Mouse (Mus musculus) midbrain, postnatal 0 days (tissue): ENCODE data around the gene Atp2a3. TPM values are rescaled to one million over a fixed set of nuclear protein-coding genes. Genes with fewer than 3 reads are reported as not detected.

Experiments used
- ATAC-seq: fragments of 200-750 bp; cut with Nextera tagmentation; 2 replicates; pipeline ENCODE4 v1.8.0; 2017; ENCODE audit warnings: moderate number of reproducible peaks, mild to moderate bottlenecking, moderate TSS enrichment, moderate library complexity; ENCODE audit not compliant: low FRiP score
- DNase-seq: peaks from one replicate; pipeline ENCODE4 v3.0.0-alpha.2; 2015; ENCODE audit warnings: low spot score
- H3K27ac ChIP-seq: fragments of 300-500 bp; sonication (generic); 2 replicates; pipeline ENCODE4 v1.5.1; 2014; ENCODE audit warnings: low read depth, mild to moderate bottlenecking, low read length, mixed read lengths
- H3K27me3 ChIP-seq: fragments of 300-500 bp; sonication (generic); 2 replicates; pipeline ENCODE4 v1.6.1; 2014; ENCODE audit warnings: low read length, control low read depth, mixed read lengths; ENCODE audit not compliant: insufficient read depth
- H3K36me3 ChIP-seq: fragments of 300-500 bp; sonication (generic); 2 replicates; pipeline ENCODE4 v1.6.1; 2014; ENCODE audit warnings: low read length, control low read depth, mixed read lengths; ENCODE audit not compliant: insufficient read depth
- H3K4me1 ChIP-seq: fragments of 300-500 bp; sonication (generic); 2 replicates; pipeline ENCODE4 v1.6.1; 2014; ENCODE audit warnings: mild to moderate bottlenecking, control low read depth, antibody characterized with exemption, low read length, mixed read lengths; ENCODE audit not compliant: insufficient read depth
- H3K4me2 ChIP-seq: fragments of 300-500 bp; sonication (generic); 2 replicates; pipeline ENCODE4 v1.6.1; 2014; ENCODE audit warnings: low read depth, mild to moderate bottlenecking, low read length, mixed read lengths; ENCODE audit not compliant: poor library complexity, severe bottlenecking
- H3K4me3 ChIP-seq: fragments of 300-500 bp; sonication (generic); 2 replicates; pipeline ENCODE4 v1.5.1; 2014; ENCODE audit warnings: low read depth, mild to moderate bottlenecking, low read length, moderate library complexity
- H3K9ac ChIP-seq: fragments of 300-500 bp; sonication (generic); replicated peaks from 2 replicates; pipeline ENCODE4 v1.6.1; 2014; ENCODE audit warnings: mild to moderate bottlenecking, low read length, moderate library complexity, mixed read lengths; ENCODE audit not compliant: poor library complexity, severe bottlenecking
- H3K9me3 ChIP-seq: fragments of 300-500 bp; sonication (generic); 2 replicates; pipeline ENCODE4 v1.6.1; 2016; ENCODE audit warnings: low read length, control low read depth
- CTCF ChIP-seq: IDR thresholded peaks from 2 replicates; pipeline ENCODE4 v1.5.1; 2016; ENCODE audit warnings: antibody characterized with exemption, mild to moderate bottlenecking
- WGBS: fragments of 180-500 bp; shearing (Covaris S2); extraction: QIAGEN DNeasy Blood & Tissue Kit; methylation state at CpG from one replicate; pipeline ENCODE4 v1.1.7; 2014; 5-methylcytosine and 5-hydroxymethylcytosine counted together
- polyA plus RNA-seq: library from polyadenylated mRNA; unstranded; fragments of >200 nt; fragmentation: Nextera tagmentation; extraction: Ambion mirVana; gene quantifications from 2 replicates; pipeline ENCODE4 v1.2.1, GENCODE M21; 2015
- total RNA-seq: library from RNA; depleted of rRNA; stranded (reverse); fragments of >200 nt; gene quantifications from 2 replicates; pipeline ENCODE4 v1.2.3, GENCODE M21; 2014

The Atp2a3 gene
- total and polyA plus RNA-seq, 2 experiments from 2014 or later, result 2.5 to 2.7 TPM

- Histone ChIP-seq H3K4me3 (peak overlapping the region; percentile 23), H3K9me3 (no peaks in the 10 kb centered on the region), H3K27ac (no peak overlapping the region), H3K27me3 (peaks cover 35% of the 10 kb centered on the region), H3K4me2 (peak overlapping the region; percentile 41), H3K4me1 (0 out of 2 replicates have a peak, but pooled peaks cover 6% of the 10 kb centered on the region), H3K36me3 (no peaks in the 10 kb centered on the region), H3K9ac (no peak overlapping the region)
- TF ChIP-seq CTCF, result no peak
- 6% methylated on average over 15 of the region's 15 CpGs for WGBS
- ATAC-seq (no peak), DNase-seq (no peak)
Observed at GRCm38 (mm10) chr11:72960723-72961071, 272 bp upstream of the Atp2a3 start.

DNA sequence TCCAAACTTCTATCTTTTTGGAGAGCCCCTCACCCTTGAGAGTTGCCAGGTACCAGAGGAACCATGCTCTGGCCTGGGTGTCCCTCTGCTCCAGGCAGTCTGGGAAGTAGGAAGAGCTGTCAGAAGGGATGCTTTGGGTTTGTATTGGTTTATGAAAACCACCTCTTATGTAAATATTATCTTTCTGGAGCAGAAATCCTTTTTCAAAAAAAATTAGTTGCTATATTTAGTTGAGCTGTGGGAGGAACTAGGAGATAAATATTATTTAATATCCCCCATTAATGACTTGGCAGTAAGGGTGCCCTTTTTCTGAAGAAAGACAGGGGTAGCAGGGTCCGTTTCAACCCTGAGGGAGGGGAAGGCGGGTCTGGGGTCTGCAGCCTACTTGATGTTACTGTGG is 1.4 kb downstream of the Atp2a3 start:
- no peaks in the 10 kb centered on the region for H3K36me3 ChIP-seq
- H3K27ac ChIP-seq, result no peak overlapping the region
- 0 out of 2 replicates have a peak, but pooled peaks cover 6% of the 10 kb centered on the region for H3K4me1 ChIP-seq
- no peak for ATAC-seq
- TF ChIP-seq CTCF, result no peak
- no peak overlapping the region for H3K4me3 ChIP-seq
- no peak for DNase-seq
- H3K4me2 ChIP-seq, result no peak overlapping the region
- no peaks in the 10 kb centered on the region for H3K9me3 ChIP-seq
- H3K9ac ChIP-seq, result no peak overlapping the region
- peaks cover 35% of the 10 kb centered on the region for H3K27me3 ChIP-seq
- WGBS, result 87% methylated on average over 2 of the region's 2 CpGs

DNA sequence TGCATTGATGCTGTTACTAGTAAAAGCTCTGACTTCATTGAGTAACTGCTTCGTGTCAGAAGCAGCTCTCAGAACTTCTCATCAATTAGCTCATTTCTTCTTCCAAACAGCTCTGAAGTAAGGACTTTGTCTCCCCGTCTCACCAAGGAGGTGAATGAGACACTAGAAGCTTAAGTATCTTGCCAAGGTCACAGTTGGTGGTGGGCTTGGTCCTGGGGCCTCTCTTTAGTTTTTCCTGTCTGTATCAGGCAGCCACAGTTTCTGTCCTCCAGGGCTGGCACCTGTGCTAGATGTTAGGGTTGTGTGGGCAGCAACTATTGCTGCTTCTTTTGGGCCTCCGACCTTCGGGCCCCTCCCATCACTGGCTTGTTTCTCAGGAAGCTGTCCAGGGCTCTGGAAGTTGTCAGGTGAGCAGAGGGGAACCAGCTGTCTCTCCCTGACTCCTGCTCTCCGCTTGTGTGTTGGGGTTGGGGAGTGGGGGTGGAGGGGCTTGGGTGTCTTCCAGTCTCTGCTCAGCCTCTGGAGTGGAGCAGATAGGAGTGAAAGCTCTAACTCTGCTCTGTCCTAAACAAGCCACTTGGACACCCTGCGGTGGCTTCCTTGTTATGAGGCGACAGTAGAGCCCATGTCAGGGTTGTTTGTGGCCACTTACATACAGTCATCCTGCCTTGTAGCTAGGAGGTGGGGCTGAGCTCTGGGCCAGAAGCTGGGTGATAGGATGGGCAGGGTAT is 2.3 kb downstream of the Atp2a3 start:
- Histone ChIP-seq H3K36me3 (no peaks in the 10 kb centered on the region), H3K27me3 (peaks cover 35% of the 10 kb centered on the region), H3K9ac (no peak overlapping the region), H3K4me3 (no peak overlapping the region), H3K4me1 (0 out of 2 replicates have a peak, but pooled peaks cover 6% of the 10 kb centered on the region), H3K9me3 (no peaks in the 10 kb centered on the region), H3K4me2 (no peak overlapping the region), H3K27ac (no peak overlapping the region)
- DNase-seq, result no peak
- 52% methylated on average over 7 of the region's 7 CpGs for WGBS
- ATAC-seq, result no peak
- no peak for TF ChIP-seq CTCF

DNA sequence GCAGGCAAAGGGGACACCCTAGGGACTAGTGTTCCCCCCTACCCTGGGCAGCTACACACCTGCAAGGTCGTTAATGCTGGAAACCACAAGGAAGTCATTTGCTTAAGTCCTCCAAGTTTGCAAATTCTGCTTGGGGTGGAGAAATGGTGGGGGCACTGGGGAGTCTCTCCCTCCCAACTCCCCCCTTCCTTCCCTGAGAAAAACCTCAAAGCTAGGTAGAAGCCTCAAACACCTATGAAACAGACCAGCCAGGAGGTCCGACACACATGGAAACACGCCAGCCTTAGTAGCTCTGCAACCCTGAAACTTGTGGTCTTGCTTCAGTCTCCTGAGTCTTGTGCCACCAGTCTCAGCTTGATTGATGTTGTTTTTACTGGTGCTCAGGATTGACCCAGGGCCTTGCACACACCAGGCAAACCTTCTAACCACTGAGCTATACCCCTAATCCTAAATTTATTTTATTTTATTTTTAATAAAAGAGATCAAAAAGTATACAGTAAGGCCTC is 2.9 kb downstream of the Atp2a3 start:
- H3K27me3 ChIP-seq, result peaks cover 35% of the 10 kb centered on the region
- no peak overlapping the region for H3K9ac ChIP-seq
- H3K4me2 ChIP-seq, result no peak overlapping the region
- H3K4me3 ChIP-seq, result no peak overlapping the region
- TF ChIP-seq CTCF, result no peak
- 0 out of 2 replicates have a peak, but pooled peaks cover 6% of the 10 kb centered on the region for H3K4me1 ChIP-seq
- ATAC-seq (no peak), DNase-seq (no peak)
- 65% methylated on average over 3 of the region's 3 CpGs for WGBS
- H3K9me3 ChIP-seq, result no peaks in the 10 kb centered on the region
- no peak overlapping the region for H3K27ac ChIP-seq
- H3K36me3 ChIP-seq, result no peaks in the 10 kb centered on the region

GRCm38 (mm10) chr11:72974995-72975503 is 14.1 kb downstream of the Atp2a3 start:
- H3K27me3 ChIP-seq, result no peaks in the 10 kb centered on the region

GRCm38 (mm10) chr11:72982516-72982915 is 21.5 kb downstream of the Atp2a3 start:
- H3K4me2 ChIP-seq, result no peak overlapping the region
- H3K9ac ChIP-seq, result no peak overlapping the region
- TF ChIP-seq CTCF, result no peak
- WGBS, result 89% methylated on average over 9 of the region's 9 CpGs
- H3K9me3 ChIP-seq, result no peaks in the 10 kb centered on the region
- no peaks in the 10 kb centered on the region for H3K27me3 ChIP-seq
- H3K27ac ChIP-seq, result no peak overlapping the region
- no peak for DNase-seq
- no peaks in the 10 kb centered on the region for H3K4me1 ChIP-seq
- no peaks in the 10 kb centered on the region for H3K36me3 ChIP-seq
- ATAC-seq, result no peak
- H3K4me3 ChIP-seq, result no peak overlapping the region

More at GRCm38 (mm10) chr11:72974995-72975503, 14.1 kb downstream of the Atp2a3 start:
- Histone ChIP-seq H3K36me3 (no peaks in the 10 kb centered on the region), H3K4me1 (no peaks in the 10 kb centered on the region), H3K4me3 (no peak overlapping the region), H3K9me3 (no peaks in the 10 kb centered on the region), H3K4me2 (no peak overlapping the region), H3K9ac (no peak overlapping the region), H3K27ac (no peak overlapping the region)
- no peak for TF ChIP-seq CTCF
- ATAC-seq (no peak), DNase-seq (no peak)
- WGBS, result 87% methylated on average over 13 of the region's 13 CpGs
